Mouse (Mus musculus): ENCODE data around the gene Gm10197.

DNA sequence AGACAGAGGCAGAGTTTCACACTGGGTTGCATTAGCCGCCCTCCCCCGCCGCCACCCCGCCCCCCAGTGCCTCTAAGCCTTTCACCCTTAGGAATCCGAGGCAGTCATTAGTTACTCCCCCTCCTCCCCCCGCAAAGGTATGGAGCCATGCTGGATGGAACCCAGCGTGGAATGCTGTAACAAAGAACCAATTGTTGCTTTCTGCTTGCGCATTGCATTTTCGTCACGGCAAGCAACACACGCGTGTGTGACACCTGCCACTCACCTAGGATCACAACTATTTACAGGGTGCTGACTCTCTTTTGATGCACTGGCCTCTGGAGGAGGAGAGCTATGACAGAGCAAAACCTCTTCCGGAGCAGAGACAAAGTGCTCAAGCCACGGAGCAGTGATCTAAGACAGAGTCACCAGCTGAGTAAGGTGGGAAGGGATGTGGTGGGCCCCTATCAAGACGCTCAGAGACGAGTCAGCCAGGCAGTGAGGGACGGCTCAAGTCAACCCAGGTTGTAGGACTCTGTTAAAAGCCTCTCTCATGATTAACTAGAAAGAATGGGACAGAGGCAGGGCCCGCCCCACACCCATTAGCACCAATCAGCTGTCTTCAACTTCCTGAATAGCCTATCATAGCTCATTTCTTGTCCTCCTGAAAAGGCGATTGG is 49.5 kb upstream of the Gm10197 start:
- TF ChIP-seq CTCF (IDR thresholded peaks at IDR 0.05; ENCODE audit: control insufficient read depth, insufficient read depth, insufficient replicate concordance, low read depth, low read length): no peak
- TF ChIP-seq POLR2A (IDR thresholded peaks at IDR 0.05; ENCODE audit: control insufficient read depth, low read depth, low read length): no peak

All from testis, adult 2 months (tissue).